In genomic region chr6:52366021-52366420, GRCm38 (mm10) we compare ENCODE assay signal across 14 mouse cellular contexts. TPM values are rescaled to one million over a fixed set of nuclear protein-coding genes. Genes with fewer than 3 reads are reported as not detected.
"Had no signal": no experiment of that assay in that cellular context is flagged by ENCODE, and none has a peak within 500 bp of the region (broad histone marks: within the 10 kb centered on the region; RNA-seq: fewer than 3 reads in every experiment).

No protein-coding gene starts in this region.

- H3K4me3 ChIP-seq: layer of hippocampus, adult 2 months; limb, embryonic 12.5 days; liver, embryonic 13.5 days; lung, embryonic 15.5 days; megakaryocyte, embryonic 14.5 days; neural tube, embryonic 12.5 days had no signal

- DNase-seq: kidney, adult 9 months; kidney, postnatal 4 days; liver; liver, embryonic 13.5 days; liver, postnatal 0 days; lung, postnatal 14 days had no signal

- H3K36me3 ChIP-seq: limb, embryonic 12.5 days; liver, embryonic 13.5 days; lung, embryonic 15.5 days; neural tube, embryonic 12.5 days had no signal

- H3K4me2 ChIP-seq: limb, embryonic 12.5 days; liver, embryonic 13.5 days; lung, embryonic 15.5 days had no signal

- H3K9ac ChIP-seq: limb, embryonic 12.5 days; liver, embryonic 13.5 days; liver, postnatal 0 days; lung, embryonic 15.5 days; neural tube, embryonic 12.5 days had no signal

- ATAC-seq: liver, postnatal 0 days had no signal

- H3K27ac ChIP-seq: kidney, postnatal 0 days; layer of hippocampus, adult 2 months; limb, embryonic 12.5 days; liver, embryonic 13.5 days; lung, embryonic 15.5 days; macrophage; neural tube, embryonic 12.5 days; stomach, postnatal 0 days had no signal

- H3K27me3 ChIP-seq: lung, embryonic 15.5 days; neural tube, embryonic 12.5 days had no signal

- H3K9me3 ChIP-seq: limb, embryonic 12.5 days; liver, embryonic 13.5 days; lung, embryonic 15.5 days; megakaryocyte, embryonic 14.5 days; neural tube, embryonic 12.5 days had no signal

- H3K4me1 ChIP-seq: liver, embryonic 13.5 days had no signal

RNA-seq across cellular contexts. Expression of gene Evx1, which starts 52.7 kb away (rescaled TPM):
- polyA plus RNA-seq: kidney, postnatal 0 days; liver, embryonic 13.5 days; liver, postnatal 0 days; macrophage; stomach, postnatal 0 days had no signal
